Mouse (Mus musculus): ENCODE measurements at regions not wholly inside any gene's neighbourhood (a gene's known extent, or its start where the extent isn't known, plus 50 kb on each side); places are given as distances from the start of the nearest gene placed in this dataset.

- no peaks in the 10 kb centered on the region for H3K9me3 ChIP-seq (ENCODE audit: low read length)
- no peak overlapping the region for H3K4me3 ChIP-seq (ENCODE audit: low read depth, low read length)
- ATAC-seq (no peak), DNase-seq (no peak)
- no peaks in the 10 kb centered on the region for H3K36me3 ChIP-seq (replicated peaks; ENCODE audit: insufficient read depth, low read length)
- H3K27me3 ChIP-seq (ENCODE audit: insufficient read depth, low read length), result no peaks in the 10 kb centered on the region
- H3K4me1 ChIP-seq (ENCODE audit: insufficient read depth), result no peaks in the 10 kb centered on the region
- WGBS (ENCODE audit: insufficient replicate concordance), result 18% methylated on average over 2 of the region's 2 CpGs
- TF ChIP-seq EP300 (IDR thresholded peaks at IDR 0.05; ENCODE audit: low read depth) (no peak), CTCF (IDR thresholded peaks at IDR 0.05; ENCODE audit: low read depth) (no peak)
- no peak overlapping the region for H3K9ac ChIP-seq (replicated peaks)
- H3K27ac ChIP-seq (ENCODE audit: low read depth), result no peak overlapping the region
- H3K4me2 ChIP-seq (ENCODE audit: low read depth, low read length), result no peak overlapping the region
These were observed 52.8 kb upstream of the Eci2 start for GRCm38 (mm10) chr13:35079685-35080084.

GRCm38 (mm10) chr13:35085386-35085785, 58.5 kb upstream of the Eci2 start:
- no peaks in the 10 kb centered on the region for H3K4me1 ChIP-seq (ENCODE audit: insufficient read depth)
- no peak overlapping the region for H3K27ac ChIP-seq (ENCODE audit: low read depth)
- TF ChIP-seq CTCF (IDR thresholded peaks at IDR 0.05; ENCODE audit: low read depth) (peak; percentile 45), EP300 (IDR thresholded peaks at IDR 0.05; ENCODE audit: low read depth) (no peak)
- H3K9ac ChIP-seq (replicated peaks), result no peak overlapping the region
- no peaks in the 10 kb centered on the region for H3K36me3 ChIP-seq (replicated peaks; ENCODE audit: insufficient read depth, low read length)
- H3K27me3 ChIP-seq (ENCODE audit: insufficient read depth, low read length), result no peaks in the 10 kb centered on the region
- H3K4me3 ChIP-seq (ENCODE audit: low read depth, low read length), result no peak overlapping the region
- WGBS (ENCODE audit: insufficient replicate concordance), result 64% methylated on average over 3 of the region's 3 CpGs
- no peaks in the 10 kb centered on the region for H3K9me3 ChIP-seq (ENCODE audit: low read length)
- no peak for ATAC-seq
- H3K4me2 ChIP-seq (ENCODE audit: low read depth, low read length), result no peak overlapping the region
- DNase-seq, result no peak

GRCm38 (mm10) chr13:35087246-35088040, 60.5 kb upstream of the Eci2 start:
- H3K27me3 ChIP-seq (ENCODE audit: insufficient read depth, low read length), result no peaks in the 10 kb centered on the region
- no peak for DNase-seq
- no peaks in the 10 kb centered on the region for H3K4me1 ChIP-seq (ENCODE audit: insufficient read depth)
- H3K9me3 ChIP-seq (ENCODE audit: low read length), result no peaks in the 10 kb centered on the region
- TF ChIP-seq EP300 (IDR thresholded peaks at IDR 0.05; ENCODE audit: low read depth) (no peak), CTCF (IDR thresholded peaks at IDR 0.05; ENCODE audit: low read depth) (no peak)
- no peak overlapping the region for H3K9ac ChIP-seq (replicated peaks)
- no peak for ATAC-seq
- no peak overlapping the region for H3K27ac ChIP-seq (ENCODE audit: low read depth)
- WGBS (ENCODE audit: insufficient replicate concordance), result 71% methylated on average over 6 of the region's 6 CpGs
- no peak overlapping the region for H3K4me3 ChIP-seq (ENCODE audit: low read depth, low read length)
- no peak overlapping the region for H3K4me2 ChIP-seq (ENCODE audit: low read depth, low read length)
- H3K36me3 ChIP-seq (replicated peaks; ENCODE audit: insufficient read depth, low read length), result no peaks in the 10 kb centered on the region

- Histone ChIP-seq H3K27ac (ENCODE audit: low read depth) (no peak overlapping the region), H3K9ac (replicated peaks) (no peak overlapping the region), H3K4me3 (ENCODE audit: low read depth, low read length) (no peak overlapping the region), H3K27me3 (ENCODE audit: insufficient read depth, low read length) (no peaks in the 10 kb centered on the region), H3K4me1 (ENCODE audit: insufficient read depth) (no peaks in the 10 kb centered on the region), H3K4me2 (ENCODE audit: low read depth, low read length) (no peak overlapping the region), H3K9me3 (ENCODE audit: low read length) (no peaks in the 10 kb centered on the region), H3K36me3 (replicated peaks; ENCODE audit: insufficient read depth, low read length) (no peaks in the 10 kb centered on the region)
- 66% methylated on average over 3 of the region's 3 CpGs for WGBS (ENCODE audit: insufficient replicate concordance)
- TF ChIP-seq CTCF (IDR thresholded peaks at IDR 0.05; ENCODE audit: low read depth) (no peak), EP300 (IDR thresholded peaks at IDR 0.05; ENCODE audit: low read depth) (no peak)
- DNase-seq (no peak), ATAC-seq (no peak)
These were observed 64.3 kb upstream of the Eci2 start for GRCm38 (mm10) chr13:35091155-35091554.

GRCm38 (mm10) chr13:35119782-35120181, 92.9 kb upstream of the Eci2 start:
- H3K9ac ChIP-seq (replicated peaks), result no peak overlapping the region
- TF ChIP-seq CTCF (IDR thresholded peaks at IDR 0.05; ENCODE audit: low read depth), result peak; percentile 66
- no peak for TF ChIP-seq EP300 (IDR thresholded peaks at IDR 0.05; ENCODE audit: low read depth)
- no peak for DNase-seq
- no peaks in the 10 kb centered on the region for H3K36me3 ChIP-seq (replicated peaks; ENCODE audit: insufficient read depth, low read length)
- H3K9me3 ChIP-seq (ENCODE audit: low read length), result no peaks in the 10 kb centered on the region
- no peaks in the 10 kb centered on the region for H3K4me1 ChIP-seq (ENCODE audit: insufficient read depth)
- H3K4me2 ChIP-seq (ENCODE audit: low read depth, low read length), result no peak overlapping the region
- no peak for ATAC-seq
- WGBS (ENCODE audit: insufficient replicate concordance), result 21% methylated on average over 1 of the region's 1 CpGs
- H3K27ac ChIP-seq (ENCODE audit: low read depth), result no peak overlapping the region
- H3K4me3 ChIP-seq (ENCODE audit: low read depth, low read length), result no peak overlapping the region
- H3K27me3 ChIP-seq (ENCODE audit: insufficient read depth, low read length), result no peaks in the 10 kb centered on the region

GRCm38 (mm10) chr13:35129475-35129874, 102.6 kb upstream of the Eci2 start:
- Histone ChIP-seq H3K4me3 (ENCODE audit: low read depth, low read length) (no peak overlapping the region), H3K27me3 (ENCODE audit: insufficient read depth, low read length) (no peaks in the 10 kb centered on the region), H3K27ac (ENCODE audit: low read depth) (no peak overlapping the region), H3K4me1 (ENCODE audit: insufficient read depth) (no peaks in the 10 kb centered on the region), H3K9ac (replicated peaks) (no peak overlapping the region), H3K36me3 (replicated peaks; ENCODE audit: insufficient read depth, low read length) (no peaks in the 10 kb centered on the region), H3K9me3 (ENCODE audit: low read length) (no peaks in the 10 kb centered on the region), H3K4me2 (ENCODE audit: low read depth, low read length) (no peak overlapping the region)
- DNase-seq, result no peak
- no peak for TF ChIP-seq EP300 (IDR thresholded peaks at IDR 0.05; ENCODE audit: low read depth)
- no peak for TF ChIP-seq CTCF (IDR thresholded peaks at IDR 0.05; ENCODE audit: low read depth)
- no peak for ATAC-seq
- 31% methylated on average over 2 of the region's 2 CpGs for WGBS (ENCODE audit: insufficient replicate concordance)
